Mouse (Mus musculus): ENCODE data around the gene BC107364. TPM values are rescaled to one million over a fixed set of nuclear protein-coding genes. Genes with fewer than 3 reads are reported as not detected.
"Not testable (repeated sequence)": the region's sequence is repeated elsewhere in the genome, so short reads cannot be mapped to it uniquely, and the experiment has no call there.

Gene BC107364
- polyA plus RNA-seq, 1 experiment from 2014 or later = not detected

GRCm38 (mm10) chr3:96401832-96402501, 50.1 kb downstream of the BC107364 start:
- Histone ChIP-seq H3K4me3 (peak overlapping the region; percentile 29), H3K27me3 (replicated peaks) (peaks cover 89% of the 10 kb centered on the region), H3K9me3 (no peaks in the 10 kb centered on the region), H3K36me3 (no peaks in the 10 kb centered on the region), H3K9ac (no peak overlapping the region), H3K4me1 (peaks cover 11% of the 10 kb centered on the region; the same call in 1 of the 2 replicates), H3K27ac (no peak overlapping the region), H3K4me2 (replicated peaks) (peak overlapping the region; percentile 56)
- peak; percentile 37; the same call in 1 of the 2 replicates for ATAC-seq (ENCODE audit: low FRiP score, low read depth)
- under 1% methylated on average over 41 of the region's 41 CpGs for WGBS

DNA sequence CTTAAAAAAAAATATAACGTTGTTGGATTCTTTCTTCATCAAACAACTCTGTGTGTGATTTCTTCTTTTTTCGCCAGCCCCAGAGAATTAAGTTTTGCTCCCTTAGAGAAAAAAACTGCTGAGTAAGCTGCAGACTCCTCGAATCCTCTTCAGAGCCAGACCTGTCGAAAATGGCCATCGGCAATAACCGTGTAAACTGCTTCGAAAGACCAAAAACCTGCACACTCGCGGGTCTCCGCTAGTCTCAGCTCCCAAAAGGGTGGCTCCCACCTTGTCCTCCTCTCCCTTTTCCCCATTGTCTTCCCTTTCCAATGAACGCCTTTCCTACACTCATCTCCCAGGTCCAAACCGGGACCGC, 50.7 kb downstream of the BC107364 start:
- peaks cover 11% of the 10 kb centered on the region; the same call in 1 of the 2 replicates for H3K4me1 ChIP-seq
- peak overlapping the region; percentile 29 for H3K4me3 ChIP-seq
- ATAC-seq (ENCODE audit: low FRiP score, low read depth) = no peak
- H3K9ac ChIP-seq = no peak overlapping the region
- no peaks in the 10 kb centered on the region for H3K36me3 ChIP-seq
- peaks cover 90% of the 10 kb centered on the region for H3K27me3 ChIP-seq (replicated peaks)
- H3K9me3 ChIP-seq = no peaks in the 10 kb centered on the region
- H3K4me2 ChIP-seq (replicated peaks) = peak overlapping the region; percentile 56
- 2% methylated on average over 13 of the region's 13 CpGs for WGBS
- no peak overlapping the region for H3K27ac ChIP-seq

DNA sequence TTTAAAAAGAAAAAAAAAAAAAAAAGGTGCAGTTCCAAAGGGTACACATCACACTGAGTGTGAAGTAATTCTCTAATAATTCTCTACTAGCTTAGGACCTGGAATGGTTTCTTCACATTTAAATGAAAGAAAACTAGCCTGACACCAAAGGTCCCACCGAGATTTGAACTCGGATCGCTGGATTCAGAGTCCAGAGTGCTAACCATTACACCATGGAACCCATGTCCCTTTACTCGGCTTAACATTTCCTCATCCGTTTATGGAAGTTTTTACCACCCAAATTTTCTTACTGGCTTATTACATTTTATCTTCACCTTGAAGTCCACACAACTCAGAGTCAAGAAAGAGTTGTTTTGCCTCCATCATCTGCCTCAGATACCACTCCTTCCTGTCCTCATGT, 53.2 kb downstream of the BC107364 start:
- Histone ChIP-seq H3K36me3 (no peaks in the 10 kb centered on the region), H3K27me3 (replicated peaks) (peaks cover 85% of the 10 kb centered on the region), H3K4me2 (replicated peaks) (no peak overlapping the region), H3K9ac (no peak overlapping the region), H3K4me1 (peaks cover 5% of the 10 kb centered on the region; the same call in 1 of the 2 replicates), H3K27ac (no peak overlapping the region), H3K9me3 (no peaks in the 10 kb centered on the region), H3K4me3 (no peak overlapping the region)
- ATAC-seq (ENCODE audit: low FRiP score, low read depth) = no peak
- WGBS = 4% methylated on average over 5 of the region's 5 CpGs

GRCm38 (mm10) chr3:96396857-96397256, 55.2 kb downstream of the BC107364 start:
- Histone ChIP-seq H3K9ac (no peak overlapping the region), H3K4me2 (replicated peaks) (no peak overlapping the region), H3K4me1 (peaks cover 4% of the 10 kb centered on the region; the same call in 1 of the 2 replicates), H3K27ac (no peak overlapping the region), H3K9me3 (no peaks in the 10 kb centered on the region), H3K36me3 (no peaks in the 10 kb centered on the region), H3K27me3 (replicated peaks) (peaks cover 71% of the 10 kb centered on the region), H3K4me3 (no peak overlapping the region)
- ATAC-seq (ENCODE audit: low FRiP score, low read depth) = no peak
- 91% methylated on average over 7 of the region's 7 CpGs for WGBS

GRCm38 (mm10) chr3:96387202-96387601, 64.9 kb downstream of the BC107364 start:
- H3K4me2 ChIP-seq (replicated peaks); H3K9me3 ChIP-seq; H3K4me3 ChIP-seq; H3K36me3 ChIP-seq; H3K9ac ChIP-seq; ATAC-seq (ENCODE audit: low FRiP score, low read depth); H3K27ac ChIP-seq; H3K4me1 ChIP-seq: not testable (repeated sequence)
- peaks cover 31% of the 10 kb centered on the region for H3K27me3 ChIP-seq (replicated peaks)
- no CpG with 5 or more reads among the region's 18 CpGs for WGBS

Other genes with a start within 250 kb of the BC107364 start
- 60.8 and 69.5 TPM in 2 replicates for gene Bola1, start 232.6 kb downstream of the BC107364 start, polyA plus RNA-seq (2016; fragmentation: Nextera tagmentation; extraction: Ambion mirVana)
- gene Hist2h2ab, start 232.4 kb downstream of the BC107364 start, polyA plus RNA-seq (2016; fragmentation: Nextera tagmentation; extraction: Ambion mirVana) = 1.7 TPM in 1 of 2 replicates, not detected in the other
- gene Hist2h2ac, start 231.4 kb downstream of the BC107364 start, polyA plus RNA-seq (2016; fragmentation: Nextera tagmentation; extraction: Ambion mirVana) = 5.7 and 9.5 TPM in 2 replicates
- gene Hist2h2be, start 231.2 kb downstream of the BC107364 start, polyA plus RNA-seq (2016; fragmentation: Nextera tagmentation; extraction: Ambion mirVana) = 5.6 and 5.7 TPM in 2 replicates
- 5.0 and 8.2 TPM in 2 replicates for gene Hist2h3c2, start 213.2 kb downstream of the BC107364 start, polyA plus RNA-seq (2016; fragmentation: Nextera tagmentation; extraction: Ambion mirVana)
- gene Hist2h2aa2, start 212.0 kb downstream of the BC107364 start, polyA plus RNA-seq (2016; fragmentation: Nextera tagmentation; extraction: Ambion mirVana) = 54.5 and 73.7 TPM in 2 replicates
- 19.2 and 21.1 TPM in 2 replicates for gene Hist2h2aa1, start 206.8 kb downstream of the BC107364 start, polyA plus RNA-seq (2016; fragmentation: Nextera tagmentation; extraction: Ambion mirVana)
- 0.50 and 1.1 TPM in 2 replicates for gene Hist2h3c1, start 205.6 kb downstream of the BC107364 start, polyA plus RNA-seq (2016; fragmentation: Nextera tagmentation; extraction: Ambion mirVana)
- gene Hist2h4, start 189.0 kb downstream of the BC107364 start, polyA plus RNA-seq (2016; fragmentation: Nextera tagmentation; extraction: Ambion mirVana) = 8.5 and 13.5 TPM in 2 replicates
- gene Hist2h3b, start 183.7 kb downstream of the BC107364 start, polyA plus RNA-seq (2016; fragmentation: Nextera tagmentation; extraction: Ambion mirVana) = 41.2 and 58.9 TPM in 2 replicates
- gene Hist2h2bb, start 182.6 kb downstream of the BC107364 start, polyA plus RNA-seq (2016; fragmentation: Nextera tagmentation; extraction: Ambion mirVana) = 9.1 and 16.6 TPM in 2 replicates
- 1.4 and 1.5 TPM in 2 replicates for gene Fcgr1, start 158.3 kb downstream of the BC107364 start, polyA plus RNA-seq (2016; fragmentation: Nextera tagmentation; extraction: Ambion mirVana)
- gene Hfe2, start 72.9 kb upstream of the BC107364 start, polyA plus RNA-seq (2016; fragmentation: Nextera tagmentation; extraction: Ambion mirVana) = 1.9 and 2.7 TPM in 2 replicates
- gene Txnip, start 105.7 kb upstream of the BC107364 start, polyA plus RNA-seq (2016; fragmentation: Nextera tagmentation; extraction: Ambion mirVana) = 51.4 and 57.5 TPM in 2 replicates
- gene Gm16253, start 124.7 kb upstream of the BC107364 start, polyA plus RNA-seq (2016; fragmentation: Nextera tagmentation; extraction: Ambion mirVana) = 1.6 and 3.0 TPM in 2 replicates
- gene Polr3gl, start 141.9 kb upstream of the BC107364 start, polyA plus RNA-seq (2016; fragmentation: Nextera tagmentation; extraction: Ambion mirVana) = 40.3 and 40.9 TPM in 2 replicates
- gene Ankrd34a, start 144.3 kb upstream of the BC107364 start, polyA plus RNA-seq (2016; fragmentation: Nextera tagmentation; extraction: Ambion mirVana) = 5.3 and 5.6 TPM in 2 replicates
- gene Lix1l, start 148.8 kb upstream of the BC107364 start, polyA plus RNA-seq (2016; fragmentation: Nextera tagmentation; extraction: Ambion mirVana) = 6.7 and 7.2 TPM in 2 replicates
- gene Rbm8a, start 177.6 kb upstream of the BC107364 start, polyA plus RNA-seq (2016; fragmentation: Nextera tagmentation; extraction: Ambion mirVana) = 146 and 147 TPM in 2 replicates
- gene Pex11b, start 183.1 kb upstream of the BC107364 start, polyA plus RNA-seq (2016; fragmentation: Nextera tagmentation; extraction: Ambion mirVana) = 43.9 and 45.9 TPM in 2 replicates
- 0.09 TPM in 2 replicates for gene Gm42957, start 183.2 kb upstream of the BC107364 start, polyA plus RNA-seq (2016; fragmentation: Nextera tagmentation; extraction: Ambion mirVana)
- 0.90 and 0.93 TPM in 2 replicates for gene Itga10, start 193.3 kb upstream of the BC107364 start, polyA plus RNA-seq (2016; fragmentation: Nextera tagmentation; extraction: Ambion mirVana)
- 0.55 and 0.65 TPM in 2 replicates for gene Ankrd35, start 217.8 kb upstream of the BC107364 start, polyA plus RNA-seq (2016; fragmentation: Nextera tagmentation; extraction: Ambion mirVana)
- gene Pias3, start 244.1 kb upstream of the BC107364 start, polyA plus RNA-seq (2016; fragmentation: Nextera tagmentation; extraction: Ambion mirVana) = 39.7 and 42.9 TPM in 2 replicates